Mouse (Mus musculus) liver, embryonic 16.5 days (tissue): Measurements from ENCODE around the gene Dock1. TPM values are rescaled to one million over a fixed set of nuclear protein-coding genes. Genes with fewer than 3 reads are reported as not detected.

Experiments
- ATAC-seq: fragments of 200-750 bp; cut with Nextera tagmentation; 2 replicates; pipeline ENCODE4 v1.8.0; 2017; ENCODE audit warnings: low read depth, mild to moderate bottlenecking, moderate number of reproducible peaks, moderate library complexity
- H3K27ac ChIP-seq: fragments of 300-500 bp; sonication (generic); 2 replicates; pipeline ENCODE4 v1.5.1; 2014; ENCODE audit warnings: mild to moderate bottlenecking, low read length
- H3K27me3 ChIP-seq: fragments of 300-500 bp; sonication (generic); 2 replicates; pipeline ENCODE4 v1.6.1; 2014; ENCODE audit warnings: low read depth, low read length, mixed read lengths; ENCODE audit not compliant: control insufficient read depth, insufficient read depth
- H3K36me3 ChIP-seq: fragments of 300-500 bp; sonication (generic); 2 replicates; pipeline ENCODE4 v1.6.1; 2014; ENCODE audit warnings: mild to moderate bottlenecking; ENCODE audit not compliant: control insufficient read depth, insufficient read depth
- H3K4me1 ChIP-seq: fragments of 300-500 bp; sonication (generic); 2 replicates; pipeline ENCODE4 v1.6.1; 2014; ENCODE audit warnings: low read depth, low read length, mixed read lengths; ENCODE audit not compliant: control insufficient read depth
- H3K4me2 ChIP-seq: fragments of 300-500 bp; sonication (generic); 2 replicates; pipeline ENCODE4 v1.6.1; 2014; ENCODE audit warnings: low read depth, low read length, mixed read lengths
- H3K4me3 ChIP-seq: fragments of 300-500 bp; sonication (generic); 2 replicates; pipeline ENCODE4 v1.5.1; 2014; ENCODE audit warnings: low read depth, mild to moderate bottlenecking, low read length
- H3K9ac ChIP-seq: fragments of 300-500 bp; sonication (generic); 2 replicates; pipeline ENCODE4 v1.6.1; 2014; ENCODE audit warnings: low read depth, low read length
- H3K9me3 ChIP-seq: fragments of 300-500 bp; sonication (generic); replicated peaks from 2 replicates; pipeline ENCODE4 v1.6.1; 2016; ENCODE audit warnings: low read length; ENCODE audit not compliant: control insufficient read depth
- WGBS: fragments of 180-500 bp; shearing (Covaris S2); extraction: QIAGEN DNeasy Blood & Tissue Kit; methylation state at CpG from one replicate; pipeline ENCODE4 v1.1.7; 2014; ENCODE audit not compliant: insufficient replicate concordance; 5-methylcytosine and 5-hydroxymethylcytosine counted together
- polyA plus RNA-seq: library from polyadenylated mRNA; unstranded; fragments of >200 nt; fragmentation: Nextera tagmentation; extraction: Ambion mirVana; gene quantifications from 2 replicates; pipeline ENCODE4 v1.2.1, GENCODE M21; 2015

Gene Dock1
- 3.7 and 3.9 TPM in 2 replicates for polyA plus RNA-seq

DNA sequence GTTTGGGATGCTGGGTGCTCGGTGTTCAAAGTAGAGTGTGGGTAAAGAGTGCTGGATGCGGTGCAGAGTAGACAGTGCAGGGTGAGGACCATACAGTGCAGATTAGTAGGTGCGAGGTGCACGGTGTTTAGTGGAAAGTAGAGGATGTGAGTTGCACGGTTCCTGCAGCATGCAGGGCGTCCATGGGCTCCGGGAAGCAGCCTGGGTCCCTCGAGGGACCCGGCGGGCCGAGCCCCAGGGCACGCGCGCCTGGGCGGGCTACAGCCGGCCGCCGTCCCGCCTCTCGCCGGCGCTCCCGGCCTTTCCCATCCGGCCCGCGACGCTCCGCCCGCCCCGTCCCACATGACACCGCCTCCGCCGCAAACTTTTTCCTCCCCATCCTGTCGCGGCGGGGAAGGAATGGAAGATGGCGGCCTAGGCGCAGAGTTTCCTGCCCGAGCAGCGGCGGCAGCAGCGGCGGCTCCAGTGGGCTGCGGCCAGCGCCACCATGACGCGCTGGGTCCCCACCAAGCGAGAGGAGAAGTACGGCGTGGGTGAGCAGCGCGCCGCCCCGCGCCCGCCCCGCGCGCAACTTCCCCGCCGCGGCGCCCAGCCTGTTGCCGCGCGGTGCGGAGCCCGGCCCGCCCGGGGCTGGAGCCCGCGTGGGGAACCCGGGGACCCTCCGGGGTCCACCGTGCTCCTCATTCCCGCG, at the start of gene Dock1:
Gene Dock1, plus strand, starts transcription at position 343 of the 691 bp plus-strand sequence.
- Histone ChIP-seq H3K27ac (peak within 1 kb of the TSS; percentile 48; the same call in 1 of the 2 replicates), H3K4me3 (peak within 1 kb of the TSS; percentile 64), H3K27me3 (peaks cover 9% of the 10 kb centered on the region), H3K9me3 (no peaks in the 10 kb centered on the region), H3K4me2 (peak within 1 kb of the TSS; percentile 56), H3K4me1 (no peaks in the 10 kb centered on the region; the same call in 1 of the 2 replicates), H3K36me3 (no peaks in the 10 kb centered on the region), H3K9ac (peak within 1 kb of the TSS; percentile 61)
- WGBS: 1% methylated on average over 65 of the region's 77 CpGs
- ATAC-seq: peak; percentile 74

DNA sequence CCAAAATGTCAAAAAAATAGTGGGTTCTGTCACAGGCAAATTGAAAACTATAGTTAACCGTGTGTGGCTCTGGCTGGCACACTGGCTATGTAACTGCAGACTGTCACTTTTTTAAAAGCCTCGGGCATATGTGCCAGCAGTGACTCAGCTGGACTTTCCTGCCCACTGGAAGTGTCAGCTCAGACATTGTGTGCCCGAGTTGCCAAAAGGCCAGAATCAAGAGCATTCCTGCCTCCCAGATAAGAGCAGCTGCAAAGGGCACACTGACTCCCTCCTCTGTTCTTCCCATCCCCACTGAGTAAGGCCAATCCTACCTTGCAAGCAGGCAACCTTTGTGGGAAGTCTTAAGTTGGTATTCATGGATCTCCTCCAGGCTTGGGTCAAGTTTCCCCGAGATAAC, 42.5 kb upstream of the Dock1 start:
- Histone ChIP-seq H3K4me1 (no peaks in the 10 kb centered on the region), H3K9me3 (no peaks in the 10 kb centered on the region), H3K27me3 (no peaks in the 10 kb centered on the region), H3K27ac (no peak overlapping the region), H3K4me2 (no peak overlapping the region), H3K9ac (no peak overlapping the region), H3K36me3 (no peaks in the 10 kb centered on the region), H3K4me3 (no peak overlapping the region)
- ATAC-seq: no peak
- WGBS: 60% methylated on average over 4 of the region's 4 CpGs

DNA sequence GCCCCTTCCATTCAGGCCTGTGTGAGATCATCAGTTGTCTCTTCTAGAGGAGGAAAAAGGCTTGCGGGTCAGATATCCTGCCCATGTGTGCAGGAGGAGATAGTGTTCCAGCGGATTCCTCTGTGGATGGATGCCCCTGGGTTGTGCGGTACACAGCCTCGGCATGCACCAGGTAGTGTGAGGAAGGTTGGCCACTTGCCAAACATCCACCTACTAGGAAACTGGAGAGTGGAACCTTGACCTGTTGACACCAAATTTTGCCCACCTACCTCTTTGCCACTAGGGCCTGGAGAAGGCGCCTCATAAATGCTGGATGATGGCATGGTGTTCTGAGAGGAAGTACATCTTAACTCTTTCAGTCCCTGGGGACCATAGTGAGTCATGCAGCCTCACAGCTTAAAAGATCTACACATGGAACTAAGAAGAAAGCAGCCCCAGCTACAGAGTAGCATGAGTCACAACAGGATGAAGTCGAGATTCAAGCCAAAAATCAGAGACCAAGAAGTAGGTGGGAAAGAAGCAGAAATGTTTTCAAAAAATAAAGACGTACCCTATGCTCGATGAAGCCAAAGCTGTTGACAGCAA, 20.1 kb upstream of the Dock1 start:
- Histone ChIP-seq H3K36me3 (no peaks in the 10 kb centered on the region), H3K27me3 (no peaks in the 10 kb centered on the region), H3K4me1 (no peaks in the 10 kb centered on the region), H3K9me3 (no peaks in the 10 kb centered on the region), H3K9ac (no peak overlapping the region), H3K4me3 (no peak overlapping the region), H3K27ac (no peak overlapping the region), H3K4me2 (no peak overlapping the region)
- no peak for ATAC-seq
- WGBS: 47% methylated on average over 8 of the region's 8 CpGs

DNA sequence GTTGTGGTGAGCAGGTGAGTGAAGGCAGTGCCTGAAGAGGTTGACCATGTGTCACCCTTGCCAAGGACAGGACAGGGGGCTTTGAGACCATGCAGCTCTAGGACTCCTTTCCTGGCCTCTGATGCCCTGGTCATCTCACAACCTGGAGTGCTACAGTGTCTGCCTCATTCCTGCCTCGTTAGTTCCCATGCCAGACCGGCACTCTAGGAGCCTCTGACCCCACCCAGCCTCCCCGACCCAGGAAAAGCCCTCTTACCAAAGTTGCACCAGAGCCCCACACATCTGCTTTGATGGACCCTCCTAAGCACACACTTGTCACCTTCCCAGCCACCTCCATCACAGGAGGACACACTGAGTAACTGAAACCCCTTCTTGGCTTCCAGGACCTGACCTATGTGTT, 19.4 kb upstream of the Dock1 start:
- WGBS: 56% methylated on average over 3 of the region's 3 CpGs

DNA sequence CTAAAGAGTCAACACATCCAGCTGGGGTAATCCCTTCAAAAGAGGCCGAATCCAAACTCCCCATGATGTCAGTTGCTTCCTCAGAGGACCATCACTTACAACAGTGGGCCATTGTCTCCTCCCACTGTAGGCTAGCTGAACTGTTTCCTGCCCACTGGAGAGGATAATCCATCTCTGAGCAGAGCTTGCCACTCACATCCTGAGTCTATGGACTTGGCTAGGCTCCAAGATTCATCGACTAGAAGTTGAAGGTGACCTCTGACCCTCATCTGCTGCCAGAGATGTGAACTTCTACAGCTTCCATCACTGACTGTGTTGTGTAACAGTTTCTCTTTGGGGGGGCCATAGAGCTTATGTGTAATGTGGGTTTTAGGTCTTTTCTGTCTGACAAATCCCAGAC, 7.2 kb upstream of the Dock1 start:
- H3K9me3 ChIP-seq: no peaks in the 10 kb centered on the region
- no peak overlapping the region for H3K9ac ChIP-seq
- H3K27me3 ChIP-seq: no peaks in the 10 kb centered on the region
- no peaks in the 10 kb centered on the region for H3K4me1 ChIP-seq
- no peaks in the 10 kb centered on the region for H3K36me3 ChIP-seq
- H3K4me2 ChIP-seq: no peak overlapping the region
- no peak overlapping the region for H3K4me3 ChIP-seq
- peak; percentile 35 for ATAC-seq
- H3K27ac ChIP-seq: no peak overlapping the region
- 9% methylated on average over 2 of the region's 2 CpGs for WGBS

More for the DNA sequence above, 19.4 kb upstream of the Dock1 start:
- Histone ChIP-seq H3K36me3 (no peaks in the 10 kb centered on the region), H3K4me2 (no peak overlapping the region), H3K27ac (no peak overlapping the region), H3K4me1 (no peaks in the 10 kb centered on the region), H3K9ac (no peak overlapping the region), H3K4me3 (no peak overlapping the region), H3K9me3 (no peaks in the 10 kb centered on the region), H3K27me3 (no peaks in the 10 kb centered on the region)
- ATAC-seq: no peak

DNA sequence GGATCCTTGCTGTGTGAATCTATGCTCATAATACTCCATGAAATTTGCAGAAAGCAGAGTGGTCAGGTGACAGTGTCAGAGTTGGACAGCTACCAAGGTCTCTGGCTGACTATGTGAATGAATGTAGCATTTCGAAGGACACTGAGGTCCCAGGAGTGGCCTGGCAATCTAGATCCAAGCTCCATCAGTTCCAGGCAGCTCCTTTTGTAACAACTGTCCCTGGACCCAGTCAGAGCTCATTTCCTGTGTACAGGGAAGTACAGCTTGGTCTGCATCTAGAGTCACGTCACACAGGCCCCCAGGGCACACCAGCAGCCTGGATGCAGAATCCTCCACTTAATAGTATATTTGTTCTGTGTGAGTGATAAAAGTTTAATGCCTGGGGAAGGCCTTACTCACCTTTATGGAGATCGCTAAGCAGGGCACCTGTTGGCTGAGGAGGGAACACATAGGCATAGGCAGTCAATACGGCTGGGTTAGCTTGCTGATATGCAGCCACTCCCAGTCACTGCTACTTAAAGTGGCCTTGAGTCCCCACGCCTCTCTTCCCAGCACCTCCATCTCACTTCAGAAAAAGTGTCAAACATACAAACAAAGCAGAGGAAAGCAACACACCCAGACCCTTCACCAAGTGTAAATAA, 4.7 kb upstream of the Dock1 start:
- H3K4me2 ChIP-seq: no peak overlapping the region
- no peak for ATAC-seq
- peaks cover 6% of the 10 kb centered on the region for H3K27me3 ChIP-seq
- H3K36me3 ChIP-seq: no peaks in the 10 kb centered on the region
- no peaks in the 10 kb centered on the region for H3K9me3 ChIP-seq
- no peak overlapping the region for H3K4me3 ChIP-seq
- H3K4me1 ChIP-seq: no peaks in the 10 kb centered on the region
- no peak overlapping the region for H3K9ac ChIP-seq
- WGBS: 58% methylated on average over 5 of the region's 5 CpGs
- H3K27ac ChIP-seq: no peak overlapping the region

DNA sequence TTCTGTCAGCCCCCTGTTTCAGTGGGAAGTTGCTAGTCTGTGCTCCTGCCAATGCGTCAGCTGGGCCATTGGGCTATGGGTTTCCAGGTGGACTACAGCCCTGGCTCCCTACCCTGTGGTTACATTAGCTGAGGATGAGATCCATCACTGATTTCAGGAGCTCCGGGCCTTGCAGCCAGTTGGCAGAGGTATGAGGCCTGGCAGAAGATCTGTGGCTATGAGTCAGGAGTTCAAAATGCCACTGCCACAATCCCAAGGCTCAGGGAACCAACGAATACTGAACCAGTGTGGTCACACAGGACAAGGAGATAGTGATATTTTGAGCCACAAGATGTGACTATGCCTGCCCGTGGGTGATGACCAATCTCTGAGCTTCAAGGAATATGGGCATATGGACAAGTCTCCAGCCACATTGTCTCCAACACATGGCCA, 3.2 kb upstream of the Dock1 start:
- H3K9me3 ChIP-seq: no peaks in the 10 kb centered on the region
- H3K27ac ChIP-seq: no peak overlapping the region
- H3K27me3 ChIP-seq: peaks cover 9% of the 10 kb centered on the region
- H3K36me3 ChIP-seq: no peaks in the 10 kb centered on the region
- no peak overlapping the region for H3K9ac ChIP-seq
- 51% methylated on average over 4 of the region's 4 CpGs for WGBS
- ATAC-seq: no peak
- H3K4me1 ChIP-seq: no peaks in the 10 kb centered on the region; the same call in 1 of the 2 replicates
- H3K4me3 ChIP-seq: no peak overlapping the region
- no peak overlapping the region for H3K4me2 ChIP-seq

DNA sequence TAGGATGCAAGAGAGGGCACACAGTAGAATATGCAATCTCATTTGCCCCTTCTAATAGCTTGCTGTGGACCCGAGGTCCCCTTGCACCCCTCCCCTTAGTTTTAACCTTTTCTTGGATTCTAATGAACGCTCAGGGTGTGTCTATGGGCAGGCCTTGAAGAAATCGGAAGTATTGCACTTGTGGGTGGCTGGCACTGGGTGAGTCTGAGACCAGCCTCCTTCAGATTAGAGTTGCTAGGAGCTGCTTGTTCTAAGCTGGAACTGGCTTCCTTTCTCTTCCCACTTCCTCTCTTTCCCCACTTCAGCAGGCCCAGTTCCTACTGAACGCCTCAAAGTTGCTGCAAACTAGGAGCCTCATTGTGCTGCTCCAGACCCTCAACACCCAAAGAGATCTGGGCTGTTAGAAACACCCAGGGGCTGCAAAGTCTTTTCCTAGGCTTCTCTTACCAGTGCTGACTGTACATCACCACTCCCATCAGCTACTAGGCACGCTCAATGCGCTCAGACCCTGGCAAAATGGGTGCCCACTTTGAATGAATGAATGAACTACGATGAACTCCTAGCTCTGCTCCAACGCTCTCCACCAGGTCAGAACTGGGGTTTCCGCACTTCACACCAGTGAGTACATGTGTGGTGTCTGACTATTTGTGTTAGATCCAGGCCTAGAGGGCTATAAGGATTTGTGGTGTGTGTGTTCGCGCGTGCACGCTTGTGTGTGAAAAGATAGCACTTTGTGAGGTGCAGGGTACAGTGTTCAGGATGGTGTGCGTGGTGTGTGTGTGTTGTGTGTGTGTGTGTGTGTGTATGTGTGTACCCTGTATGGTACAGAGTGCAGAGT, 761 bp upstream of the Dock1 start:
- no peak for ATAC-seq

More for the DNA sequence above, 761 bp upstream of the Dock1 start:
- Histone ChIP-seq H3K4me3 (peak overlapping the region; percentile 64), H3K36me3 (no peaks in the 10 kb centered on the region), H3K4me2 (peak overlapping the region; percentile 56), H3K4me1 (no peaks in the 10 kb centered on the region; the same call in 1 of the 2 replicates), H3K9me3 (no peaks in the 10 kb centered on the region), H3K27ac (no peak overlapping the region), H3K27me3 (peaks cover 9% of the 10 kb centered on the region), H3K9ac (no peak overlapping the region)
- 54% methylated on average over 14 of the region's 14 CpGs for WGBS
